Mouse (Mus musculus) myocyte (in vitro differentiated cells): ENCODE measurements around the gene Tceanc2.

Experiments used
- CEBPB ChIP-seq: IDR thresholded peaks from 2 replicates; pipeline ENCODE4 v1.6.1; 2011; ENCODE audit warnings: mild to moderate bottlenecking, moderate library complexity; ENCODE audit not compliant: poor library complexity, insufficient read depth, severe bottlenecking
- MAX ChIP-seq: IDR thresholded peaks from one replicate; pipeline ENCODE4 v1.6.1; 2011; ENCODE audit warnings: low read depth, mild to moderate bottlenecking, control low read depth
- MYOD1 ChIP-seq, 3 experiments: IDR thresholded peaks; one replicate each; pipeline ENCODE4 v1.6.1; 2011; ENCODE audit warnings: control low read depth in 2 of 3, low read depth in 2 of 3, mild to moderate bottlenecking in 2 of 3, moderate library complexity in 1 of 3; ENCODE audit not compliant: insufficient read length in 2 of 3, control insufficient read depth in 1 of 3
- MYOG ChIP-seq, 3 experiments: IDR thresholded peaks; one replicate each; pipeline ENCODE4 v1.6.1; 2011; ENCODE audit warnings: control low read depth in 2 of 3, low read depth in 2 of 3, mild to moderate bottlenecking in 2 of 3; ENCODE audit not compliant: insufficient read length in 2 of 3, control insufficient read depth in 1 of 3, insufficient read depth in 1 of 3
- POLR2A ChIP-seq: IDR thresholded peaks from one replicate; pipeline ENCODE4 v1.6.1; 2011; ENCODE audit warnings: low read depth, mild to moderate bottlenecking, control low read depth, moderate library complexity; ENCODE audit not compliant: insufficient read length
- POLR2AphosphoS2 ChIP-seq: IDR thresholded peaks from one replicate; pipeline ENCODE4 v1.6.1; 2011; ENCODE audit warnings: low read depth, control low read depth; ENCODE audit not compliant: insufficient read length
- USF1 ChIP-seq: IDR thresholded peaks from one replicate; pipeline ENCODE4 v1.6.1; 2011; ENCODE audit warnings: low read depth, mild to moderate bottlenecking, control low read depth, moderate library complexity

GRCm38 (mm10) chr4:107119056-107119455 is 59.9 kb downstream of the Tceanc2 start:
- TF ChIP-seq MYOG (IDR thresholded peaks at IDR 0.05; ENCODE audit: control insufficient read depth in 1 of 3, insufficient read depth in 1 of 3, insufficient read length in 2 of 3, low read depth in 2 of 3), result no peak
- no peak for TF ChIP-seq CEBPB
- no peak for TF ChIP-seq POLR2A
- no peak for TF ChIP-seq USF1
- no peak for TF ChIP-seq MYOD1 (IDR thresholded peaks at IDR 0.05; ENCODE audit: control insufficient read depth in 1 of 3, insufficient read length in 2 of 3, low read depth in 2 of 3)
- TF ChIP-seq MAX, result no peak
- TF ChIP-seq POLR2AphosphoS2, result no peak
